Mouse (Mus musculus) testis, adult 2 months (tissue): ENCODE results near the gene Igfbp4.

ENCODE experiments used
- CTCF ChIP-seq: fragments of 200-500 bp; IDR thresholded peaks from 2 replicates; pipeline ENCODE4 v1.5.1; 2012; ENCODE audit warnings: low read depth, mild to moderate bottlenecking, inconsistent platforms, low read length, moderate library complexity; ENCODE audit not compliant: control insufficient read depth, insufficient read depth, insufficient replicate concordance
- POLR2A ChIP-seq: fragments of 200-500 bp; IDR thresholded peaks from 2 replicates; pipeline ENCODE4 v1.6.1; 2012; ENCODE audit warnings: low read depth, mild to moderate bottlenecking, inconsistent platforms, low read length, moderate library complexity; ENCODE audit not compliant: control insufficient read depth

GRCm38 (mm10) chr11:99096417-99096816 lies 55.4 kb downstream of the Igfbp4 start:
- TF ChIP-seq POLR2A, result no peak
- TF ChIP-seq CTCF, result no peak
